Mouse (Mus musculus): ENCODE data around the gene Cdk2ap2. TPM values are rescaled to one million over a fixed set of nuclear protein-coding genes. Genes with fewer than 3 reads are reported as not detected.

Gene Cdk2ap2
- polyA plus RNA-seq, 1 experiment from 2014 or later: 79.2 TPM

- Histone ChIP-seq H3K4me1 (replicated peaks; ENCODE audit: control insufficient read depth, insufficient read depth, low read length) (no peaks in the 10 kb centered on the region), H3K9me3 (ENCODE audit: control insufficient read depth, low read length) (no peaks in the 10 kb centered on the region), H3K36me3 (replicated peaks; ENCODE audit: control insufficient read depth, insufficient read depth) (no peaks in the 10 kb centered on the region), H3K4me3 (replicated peaks; ENCODE audit: low read length) (no peak overlapping the region), H3K9ac (no peak overlapping the region), H3K4me2 (replicated peaks) (no peak overlapping the region), H3K27me3 (ENCODE audit: control insufficient read depth, insufficient read depth, low read length) (no peaks in the 10 kb centered on the region), H3K27ac (no peak overlapping the region)
- 79% methylated on average over 1 of the region's 1 CpGs for WGBS
- ATAC-seq (ENCODE audit: low FRiP score) (no peak), DNase-seq (ENCODE audit: low spot score) (no peak)
These were observed 21.5 kb upstream of the Cdk2ap2 start for GRCm38 (mm10) chr19:4075531-4075930.

GRCm38 (mm10) chr19:4079594-4079993 lies 17.4 kb upstream of the Cdk2ap2 start:
- Histone ChIP-seq H3K27ac (no peak overlapping the region), H3K4me2 (replicated peaks) (no peak overlapping the region), H3K4me1 (replicated peaks; ENCODE audit: control insufficient read depth, insufficient read depth, low read length) (no peaks in the 10 kb centered on the region), H3K4me3 (replicated peaks; ENCODE audit: low read length) (no peak overlapping the region), H3K9ac (no peak overlapping the region), H3K36me3 (replicated peaks; ENCODE audit: control insufficient read depth, insufficient read depth) (no peaks in the 10 kb centered on the region), H3K27me3 (ENCODE audit: control insufficient read depth, insufficient read depth, low read length) (no peaks in the 10 kb centered on the region), H3K9me3 (ENCODE audit: control insufficient read depth, low read length) (no peaks in the 10 kb centered on the region)
- 85% methylated on average over 1 of the region's 1 CpGs for WGBS
- no peak for ATAC-seq (ENCODE audit: low FRiP score)
- DNase-seq (ENCODE audit: low spot score): no peak

- WGBS: 75% methylated on average over 8 of the region's 8 CpGs
- Histone ChIP-seq H3K9ac (no peak overlapping the region), H3K27ac (no peak overlapping the region), H3K36me3 (replicated peaks; ENCODE audit: control insufficient read depth, insufficient read depth) (no peaks in the 10 kb centered on the region), H3K4me2 (replicated peaks) (no peak overlapping the region), H3K9me3 (ENCODE audit: control insufficient read depth, low read length) (no peaks in the 10 kb centered on the region), H3K4me3 (replicated peaks; ENCODE audit: low read length) (no peak overlapping the region), H3K27me3 (ENCODE audit: control insufficient read depth, insufficient read depth, low read length) (no peaks in the 10 kb centered on the region), H3K4me1 (replicated peaks; ENCODE audit: control insufficient read depth, insufficient read depth, low read length) (no peaks in the 10 kb centered on the region)
- no peak for DNase-seq (ENCODE audit: low spot score)
- no peak for ATAC-seq (ENCODE audit: low FRiP score)
These were observed 16.4 kb upstream of the Cdk2ap2 start for GRCm38 (mm10) chr19:4080511-4081009.

GRCm38 (mm10) chr19:4081394-4081793 lies 15.6 kb upstream of the Cdk2ap2 start, which contains the start of gene Cabp2:
Cabp2 (plus strand) TSS chr19:4081578.
- Histone ChIP-seq H3K36me3 (replicated peaks; ENCODE audit: control insufficient read depth, insufficient read depth) (no peaks in the 10 kb centered on the region), H3K27me3 (ENCODE audit: control insufficient read depth, insufficient read depth, low read length) (no peaks in the 10 kb centered on the region), H3K4me3 (replicated peaks; ENCODE audit: low read length) (no peak within 1 kb of the TSS), H3K9me3 (ENCODE audit: control insufficient read depth, low read length) (no peaks in the 10 kb centered on the region), H3K27ac (no peak within 1 kb of the TSS), H3K9ac (no peak within 1 kb of the TSS), H3K4me1 (replicated peaks; ENCODE audit: control insufficient read depth, insufficient read depth, low read length) (no peaks in the 10 kb centered on the region), H3K4me2 (replicated peaks) (no peak within 1 kb of the TSS)
- ATAC-seq (ENCODE audit: low FRiP score) (no peak), DNase-seq (ENCODE audit: low spot score) (no peak)
- WGBS: 54% methylated on average over 3 of the region's 3 CpGs

- Histone ChIP-seq H3K4me3 (replicated peaks; ENCODE audit: low read length) (no peak overlapping the region), H3K36me3 (replicated peaks; ENCODE audit: control insufficient read depth, insufficient read depth) (no peaks in the 10 kb centered on the region), H3K27ac (no peak overlapping the region), H3K4me1 (replicated peaks; ENCODE audit: control insufficient read depth, insufficient read depth, low read length) (no peaks in the 10 kb centered on the region), H3K9me3 (ENCODE audit: control insufficient read depth, low read length) (no peaks in the 10 kb centered on the region), H3K27me3 (ENCODE audit: control insufficient read depth, insufficient read depth, low read length) (no peaks in the 10 kb centered on the region), H3K4me2 (replicated peaks) (no peak overlapping the region), H3K9ac (no peak overlapping the region)
- no peak for DNase-seq (ENCODE audit: low spot score)
- WGBS: 92% methylated on average over 11 of the region's 11 CpGs
- no peak for ATAC-seq (ENCODE audit: low FRiP score)
These were observed 14.6 kb upstream of the Cdk2ap2 start for GRCm38 (mm10) chr19:4082219-4082965.

- Histone ChIP-seq H3K36me3 (replicated peaks; ENCODE audit: control insufficient read depth, insufficient read depth) (no peaks in the 10 kb centered on the region), H3K4me1 (replicated peaks; ENCODE audit: control insufficient read depth, insufficient read depth, low read length) (no peaks in the 10 kb centered on the region), H3K4me2 (replicated peaks) (no peak overlapping the region), H3K9ac (no peak overlapping the region), H3K27ac (no peak overlapping the region), H3K27me3 (ENCODE audit: control insufficient read depth, insufficient read depth, low read length) (no peaks in the 10 kb centered on the region), H3K4me3 (replicated peaks; ENCODE audit: low read length) (no peak overlapping the region), H3K9me3 (ENCODE audit: control insufficient read depth, low read length) (no peaks in the 10 kb centered on the region)
- DNase-seq (ENCODE audit: low spot score) (no peak), ATAC-seq (ENCODE audit: low FRiP score) (no peak)
- WGBS: 79% methylated on average over 7 of the region's 7 CpGs
These were observed 13.7 kb upstream of the Cdk2ap2 start for GRCm38 (mm10) chr19:4083316-4083715.

- Histone ChIP-seq H3K4me3 (replicated peaks; ENCODE audit: low read length) (no peak overlapping the region), H3K9me3 (ENCODE audit: control insufficient read depth, low read length) (no peaks in the 10 kb centered on the region), H3K27ac (no peak overlapping the region), H3K4me2 (replicated peaks) (no peak overlapping the region), H3K36me3 (replicated peaks; ENCODE audit: control insufficient read depth, insufficient read depth) (no peaks in the 10 kb centered on the region), H3K9ac (no peak overlapping the region), H3K4me1 (replicated peaks; ENCODE audit: control insufficient read depth, insufficient read depth, low read length) (no peaks in the 10 kb centered on the region), H3K27me3 (ENCODE audit: control insufficient read depth, insufficient read depth, low read length) (no peaks in the 10 kb centered on the region)
- whole genome bisulfite sequencing: 29% methylated on average over 8 of the region's 8 CpGs
- DNase-seq (ENCODE audit: low spot score) (no peak), ATAC-seq (ENCODE audit: low FRiP score) (no peak)
These were observed 13.2 kb upstream of the Cdk2ap2 start for GRCm38 (mm10) chr19:4083826-4084225.

- ATAC-seq (ENCODE audit: low FRiP score) (no peak), DNase-seq (ENCODE audit: low spot score) (no peak)
- 94% methylated on average over 1 of the region's 1 CpGs for WGBS
These were observed 12.0 kb upstream of the Cdk2ap2 start for GRCm38 (mm10) chr19:4084984-4085383.

GRCm38 (mm10) chr19:4086156-4086555 lies 10.8 kb upstream of the Cdk2ap2 start:
- Histone ChIP-seq H3K27me3 (ENCODE audit: control insufficient read depth, insufficient read depth, low read length) (no peaks in the 10 kb centered on the region), H3K4me2 (replicated peaks) (no peak overlapping the region), H3K4me3 (replicated peaks; ENCODE audit: low read length) (no peak overlapping the region), H3K36me3 (replicated peaks; ENCODE audit: control insufficient read depth, insufficient read depth) (no peaks in the 10 kb centered on the region), H3K4me1 (replicated peaks; ENCODE audit: control insufficient read depth, insufficient read depth, low read length) (no peaks in the 10 kb centered on the region), H3K27ac (no peak overlapping the region), H3K9ac (no peak overlapping the region), H3K9me3 (ENCODE audit: control insufficient read depth, low read length) (no peaks in the 10 kb centered on the region)
- WGBS: 90% methylated on average over 15 of the region's 15 CpGs
- no peak for DNase-seq (ENCODE audit: low spot score)
- ATAC-seq (ENCODE audit: low FRiP score): no peak

More at GRCm38 (mm10) chr19:4084984-4085383, 12.0 kb upstream of the Cdk2ap2 start:
- no peak overlapping the region for H3K27ac ChIP-seq
- no peak overlapping the region for H3K4me3 ChIP-seq (replicated peaks; ENCODE audit: low read length)
- no peaks in the 10 kb centered on the region for H3K27me3 ChIP-seq (ENCODE audit: control insufficient read depth, insufficient read depth, low read length)
- H3K4me2 ChIP-seq (replicated peaks): no peak overlapping the region
- no peaks in the 10 kb centered on the region for H3K36me3 ChIP-seq (replicated peaks; ENCODE audit: control insufficient read depth, insufficient read depth)
- no peak overlapping the region for H3K9ac ChIP-seq
- no peaks in the 10 kb centered on the region for H3K9me3 ChIP-seq (ENCODE audit: control insufficient read depth, low read length)
- H3K4me1 ChIP-seq (replicated peaks; ENCODE audit: control insufficient read depth, insufficient read depth, low read length): no peaks in the 10 kb centered on the region

Measured in hindbrain, embryonic 14.5 days (tissue).